Mouse (Mus musculus) retina, adult 2 months (tissue): ENCODE data around the gene Wdr5b.
A peak's percentile ranks its signal among the peaks of the same experiment; 100 is the strongest.

Experiments used
- DNase-seq: peaks from one replicate; pipeline ENCODE4 v3.0.0-alpha.2; 2012; ENCODE audit warnings: low read depth, low spot score

Wdr5b gene

GRCm38 (mm10) chr16:36071071-36071449 is 30.1 kb downstream of the Wdr5b start:
- no peak for DNase-seq

- DNase-seq: peak; percentile 85
Measured at GRCm38 (mm10) chr16:36071450-36072379, 30.7 kb downstream of the Wdr5b start, which contains the start of the genes Fam162a and Ccdc58. Gene Fam162a (minus strand): TSS chr16:36071594. Gene Ccdc58 (plus strand): TSS chr16:36071685.

GRCm38 (mm10) chr16:36072410-36073011 is 31.5 kb downstream of the Wdr5b start:
- DNase-seq: no peak

DNA sequence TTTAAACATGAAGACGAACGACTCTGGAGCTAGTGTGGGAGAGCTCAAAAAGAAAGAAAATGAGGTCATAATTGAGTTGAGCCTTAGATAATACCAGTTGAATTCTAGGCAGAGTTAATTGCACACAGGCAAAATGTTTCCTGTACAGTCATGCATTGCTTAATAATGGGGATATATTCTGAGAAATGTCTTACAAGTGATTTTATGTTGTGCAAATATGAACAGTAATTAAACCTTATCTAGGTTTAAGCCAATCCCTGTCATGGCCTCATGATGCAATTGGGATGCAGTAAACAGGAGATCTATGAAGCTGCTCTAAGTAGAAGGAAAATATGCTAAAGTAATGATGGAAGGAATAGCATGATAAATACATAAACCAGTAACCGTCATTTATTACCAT is 33.8 kb downstream of the Wdr5b start:
- DNase-seq: no peak

GRCm38 (mm10) chr16:36079916-36080315 is 38.9 kb downstream of the Wdr5b start:
- no peak for DNase-seq

DNA sequence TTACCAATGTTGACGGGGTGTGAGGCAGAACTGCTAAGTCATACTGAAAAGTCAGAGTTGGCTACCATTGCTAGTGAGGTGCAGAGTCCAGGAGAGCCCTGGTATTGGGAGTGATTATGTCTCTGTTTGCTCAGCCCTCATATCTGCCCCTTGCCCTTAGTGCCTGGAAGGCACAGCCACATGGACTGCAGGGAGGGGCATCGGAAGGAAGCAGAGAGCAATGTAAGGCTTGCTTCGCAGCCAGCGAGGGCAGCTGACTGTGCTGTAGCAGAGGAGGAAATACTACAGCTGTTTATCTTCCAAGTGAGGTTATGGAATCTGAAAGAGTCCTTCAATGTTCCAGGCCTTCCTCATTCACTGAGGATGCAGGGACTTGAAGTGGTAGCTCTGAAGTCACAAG is 46.9 kb downstream of the Wdr5b start:
- DNase-seq: no peak

GRCm38 (mm10) chr16:36089065-36089464 is 48.1 kb downstream of the Wdr5b start:
- no peak for DNase-seq

DNA sequence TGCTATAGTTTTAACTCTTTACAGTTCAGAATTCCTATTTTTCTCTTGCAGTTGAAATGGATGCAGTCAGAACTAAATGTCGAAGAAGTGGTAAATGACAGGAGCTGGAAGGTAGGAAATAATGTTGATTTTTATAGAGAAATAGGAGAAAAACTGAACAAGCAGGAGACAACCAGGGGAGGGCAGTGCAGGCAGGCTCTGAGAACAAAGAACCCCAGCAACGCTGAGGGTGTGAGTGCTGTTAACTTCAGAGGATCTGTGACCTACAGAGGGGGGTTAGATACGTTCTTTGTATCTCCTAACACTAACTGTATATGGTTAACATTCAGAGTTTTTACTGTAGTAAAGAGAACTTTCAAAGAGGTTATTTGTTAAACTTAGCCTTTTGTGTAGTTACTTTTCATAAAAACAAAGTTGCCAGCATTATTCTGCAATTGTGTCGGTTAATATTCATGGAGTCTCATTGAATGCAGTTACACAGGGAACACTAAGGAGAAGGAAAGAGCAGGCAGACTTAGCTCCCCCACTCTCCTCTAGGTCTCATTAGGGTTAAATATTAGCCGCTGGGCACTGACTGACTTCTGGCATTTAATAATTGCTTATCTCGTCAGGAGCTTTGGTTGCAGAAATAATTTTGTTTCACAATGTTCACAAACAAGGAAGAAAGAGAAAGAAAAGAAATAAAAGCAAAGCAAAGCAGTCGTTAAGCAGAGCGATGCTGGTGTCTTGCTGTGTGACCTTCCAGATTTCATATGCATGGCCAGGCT is 49.0 kb downstream of the Wdr5b start:
- DNase-seq: no peak

DNA sequence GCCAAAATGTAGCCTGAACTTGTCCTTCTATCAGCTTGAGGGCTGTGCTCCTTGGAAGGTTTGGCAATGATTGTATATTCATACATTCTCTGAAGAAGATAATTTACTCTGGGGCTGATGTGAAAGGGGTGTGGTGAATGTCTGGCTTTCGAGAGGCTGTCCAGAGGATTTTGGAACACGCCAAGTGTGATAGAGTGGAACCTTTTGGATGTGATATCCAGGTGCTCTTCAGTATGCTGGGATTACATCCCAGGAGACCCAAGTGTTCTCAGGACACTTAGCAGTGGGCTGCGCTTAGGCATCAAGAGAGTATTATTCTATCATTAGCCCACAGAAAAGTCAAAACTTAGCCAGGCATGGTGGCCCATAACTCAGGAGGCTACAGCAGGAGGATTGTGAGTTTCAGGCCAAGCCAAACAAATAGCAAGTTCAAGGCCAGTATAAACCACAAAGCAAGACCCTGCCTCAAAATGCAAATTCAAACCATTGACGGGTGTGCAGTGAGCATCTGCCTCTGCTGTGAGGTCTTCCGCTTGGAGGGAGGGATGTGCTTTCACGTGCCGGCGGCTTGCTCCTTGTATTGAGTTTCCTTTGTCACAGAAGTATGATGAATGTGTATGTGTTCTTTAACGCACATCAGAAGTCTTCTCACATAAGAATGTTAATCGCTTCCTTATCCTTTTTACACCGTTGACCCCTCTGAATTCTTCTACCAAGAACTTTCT is 50.0 kb downstream of the Wdr5b start:
- no peak for DNase-seq
